16 mouse cellular contexts compared by ENCODE assay signal in genomic region chr13:75542946-75543327, GRCm38 (mm10).
"Had no signal": no experiment of that assay in that cellular context is flagged by ENCODE, and none has a peak within 500 bp of the region (broad histone marks: within the 10 kb centered on the region; RNA-seq: fewer than 3 reads in every experiment).

No protein-coding gene starts in this region.

- H3K27me3 ChIP-seq: heart, embryonic 13.5 days; heart, embryonic 15.5 days; hindbrain, embryonic 13.5 days; hindbrain, embryonic 15.5 days; kidney, embryonic 15.5 days; limb, embryonic 13.5 days; limb, embryonic 15.5 days had no signal

- DNase-seq: forebrain, postnatal 0 days; gastrocnemius, postnatal 10 days; layer of hippocampus, postnatal 36 days; left cerebral cortex, postnatal 4 days had no signal

- H3K9me3 ChIP-seq: heart, embryonic 10.5 days; heart, embryonic 13.5 days; heart, embryonic 15.5 days; hindbrain, embryonic 13.5 days; hindbrain, embryonic 15.5 days; kidney, embryonic 15.5 days; limb, embryonic 13.5 days; limb, embryonic 15.5 days had no signal

- H3K4me3 ChIP-seq: heart, adult 2 months; heart, embryonic 10.5 days; heart, embryonic 13.5 days; heart, embryonic 15.5 days; hindbrain, embryonic 13.5 days; hindbrain, embryonic 15.5 days; kidney, embryonic 15.5 days; limb, embryonic 13.5 days; limb, embryonic 15.5 days had no signal

- H3K4me2 ChIP-seq: heart, embryonic 13.5 days; heart, embryonic 15.5 days; hindbrain, embryonic 13.5 days; hindbrain, embryonic 15.5 days; kidney, embryonic 15.5 days; limb, embryonic 13.5 days; limb, embryonic 15.5 days had no signal

- ATAC-seq: forebrain, postnatal 0 days; hindbrain, postnatal 0 days; intestine, embryonic 16.5 days had no signal

- H3K9ac ChIP-seq: forebrain, postnatal 0 days; heart, embryonic 13.5 days; heart, embryonic 15.5 days; hindbrain, embryonic 13.5 days; hindbrain, embryonic 15.5 days; kidney, embryonic 15.5 days; limb, embryonic 13.5 days; limb, embryonic 15.5 days had no signal

- H3K27ac ChIP-seq: heart, adult 2 months; heart, embryonic 10.5 days; heart, embryonic 13.5 days; heart, embryonic 15.5 days; hindbrain, embryonic 13.5 days; hindbrain, embryonic 15.5 days; hindbrain, postnatal 0 days; kidney, embryonic 15.5 days; kidney, postnatal 0 days; limb, embryonic 13.5 days; limb, embryonic 15.5 days had no signal

- H3K36me3 ChIP-seq: heart, embryonic 10.5 days; heart, embryonic 13.5 days; heart, embryonic 15.5 days; hindbrain, embryonic 13.5 days; hindbrain, embryonic 15.5 days; kidney, embryonic 15.5 days; limb, embryonic 13.5 days; limb, embryonic 15.5 days had no signal

- H3K4me1 ChIP-seq: heart, embryonic 10.5 days; heart, embryonic 15.5 days; hindbrain, embryonic 13.5 days; hindbrain, embryonic 15.5 days; limb, embryonic 13.5 days had no signal
